Mouse (Mus musculus) limb, embryonic 13.5 days (tissue): Measurements from ENCODE around the gene Tube1. TPM values are rescaled to one million over a fixed set of nuclear protein-coding genes. Genes with fewer than 3 reads are reported as not detected.

Experiments used
- ATAC-seq: fragments of 200-750 bp; cut with Nextera tagmentation; 2 replicates; pipeline ENCODE4 v1.8.0; 2017; ENCODE audit warnings: low read depth, moderate number of reproducible peaks, moderate TSS enrichment; ENCODE audit not compliant: low FRiP score
- H3K27ac ChIP-seq: fragments of 300-500 bp; sonication (generic); 2 replicates; pipeline ENCODE4 v1.5.1; 2015; ENCODE audit warnings: inconsistent platforms, mild to moderate bottlenecking, moderate library complexity
- H3K27me3 ChIP-seq: fragments of 300-500 bp; sonication (generic); 2 replicates; pipeline ENCODE4 v1.6.1; 2015; ENCODE audit warnings: mild to moderate bottlenecking, inconsistent platforms
- H3K36me3 ChIP-seq: fragments of 300-500 bp; sonication (generic); 2 replicates; pipeline ENCODE4 v1.6.1; 2015; ENCODE audit warnings: inconsistent platforms, mild to moderate bottlenecking, moderate library complexity
- H3K4me1 ChIP-seq: fragments of 300-500 bp; sonication (generic); 2 replicates; pipeline ENCODE4 v1.6.1; 2015; ENCODE audit warnings: inconsistent platforms
- H3K4me2 ChIP-seq: fragments of 300-500 bp; sonication (generic); replicated peaks from 2 replicates; pipeline ENCODE4 v1.6.1; 2015; ENCODE audit warnings: inconsistent platforms, mild to moderate bottlenecking, moderate library complexity
- H3K4me3 ChIP-seq: fragments of 300-500 bp; sonication (generic); 2 replicates; pipeline ENCODE4 v1.5.1; 2015; ENCODE audit warnings: moderate library complexity, mild to moderate bottlenecking, inconsistent platforms
- H3K9ac ChIP-seq: fragments of 300-500 bp; sonication (generic); 2 replicates; pipeline ENCODE4 v1.6.1; 2015; ENCODE audit warnings: mild to moderate bottlenecking, inconsistent platforms
- H3K9me3 ChIP-seq: fragments of 300-500 bp; sonication (generic); 2 replicates; pipeline ENCODE4 v1.6.1; 2016; ENCODE audit warnings: inconsistent platforms
- WGBS: fragments of 180-500 bp; shearing (Covaris S2); methylation state at CpG from one replicate; pipeline ENCODE4 v1.1.7; 2015; 5-methylcytosine and 5-hydroxymethylcytosine counted together
- polyA plus RNA-seq: library from polyadenylated mRNA; unstranded; fragments of >200 nt; fragmentation: Nextera tagmentation; extraction: Ambion mirVana; gene quantifications from 2 replicates; pipeline ENCODE4 v1.2.1, GENCODE M21; 2015

Gene Tube1
- 17.3 and 18.8 TPM in 2 replicates for polyA plus RNA-seq

GRCm38 (mm10) chr10:39133462-39134310 lies at the start of gene Tube1, which contains the start of gene Fam229b:
Tube1 (plus strand) TSS chr10:39133976.
Fam229b (minus strand) TSS chr10:39133914.
- no peaks in the 10 kb centered on the region for H3K9me3 ChIP-seq
- no peak within 1 kb of the TSS for H3K27ac ChIP-seq

DNA sequence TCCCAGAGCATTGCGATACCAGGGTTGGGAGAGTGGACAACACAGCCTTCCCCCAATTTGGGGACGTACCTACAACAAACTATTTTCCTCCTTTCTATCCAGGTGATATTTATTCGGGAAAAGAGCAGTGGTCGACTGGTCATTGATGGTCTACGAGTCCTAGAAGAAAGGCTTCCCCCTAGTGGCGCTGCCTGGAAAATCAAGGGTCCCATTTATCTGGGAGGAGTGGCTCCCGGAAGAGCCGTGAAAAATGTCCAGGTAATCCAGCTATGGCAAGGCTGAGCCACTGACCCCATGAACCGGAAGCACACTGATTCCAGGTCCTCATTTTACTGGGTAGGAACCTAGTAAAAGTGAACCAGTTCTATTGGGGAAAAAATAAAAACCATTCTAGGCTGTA lies 36.8 kb upstream of the Tube1 start:
- no peak for ATAC-seq
- Histone ChIP-seq H3K27ac (no peak overlapping the region), H3K36me3 (peaks cover 54% of the 10 kb centered on the region), H3K9me3 (peaks cover 2% of the 10 kb centered on the region; the same call in 1 of the 2 replicates), H3K4me2 (no peak overlapping the region), H3K9ac (no peak overlapping the region), H3K27me3 (no peaks in the 10 kb centered on the region), H3K4me3 (no peak overlapping the region), H3K4me1 (no peaks in the 10 kb centered on the region)
- WGBS: 86% methylated on average over 9 of the region's 9 CpGs

More at GRCm38 (mm10) chr10:39133462-39134310, at the start of gene Tube1, which contains the start of gene Fam229b:
- H3K4me3 ChIP-seq: peak within 1 kb of the TSS; percentile 79
- peak within 1 kb of the TSS; percentile 80 for H3K9ac ChIP-seq
- H3K4me1 ChIP-seq: peaks cover 6% of the 10 kb centered on the region
- no peaks in the 10 kb centered on the region for H3K27me3 ChIP-seq
- peak; percentile 92 for ATAC-seq
- H3K36me3 ChIP-seq: peaks cover 19% of the 10 kb centered on the region
- 5% methylated on average over 47 of the region's 47 CpGs for WGBS
- peak within 1 kb of the TSS; percentile 88 for H3K4me2 ChIP-seq

DNA sequence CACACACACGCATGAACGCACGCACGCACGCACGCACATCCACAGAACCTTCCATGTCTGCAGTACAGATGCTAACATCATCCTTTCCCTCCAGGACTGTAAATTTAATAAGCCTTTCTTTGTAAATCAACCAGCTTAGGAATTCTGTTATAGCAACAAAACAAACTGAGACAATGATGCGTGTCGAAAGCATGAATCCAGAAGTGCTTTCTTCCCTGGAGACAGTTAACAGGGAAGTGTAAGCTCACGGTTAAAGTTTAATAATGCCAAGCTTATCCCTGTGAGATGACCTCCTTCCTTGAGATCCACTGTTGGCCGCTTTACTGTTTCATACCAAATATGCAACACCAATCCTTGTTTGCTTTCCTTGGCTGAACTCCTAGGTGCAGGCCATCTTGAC lies 35.0 kb upstream of the Tube1 start:
- ATAC-seq: no peak
- Histone ChIP-seq H3K9me3 (peaks cover 2% of the 10 kb centered on the region; the same call in 1 of the 2 replicates), H3K27me3 (no peaks in the 10 kb centered on the region), H3K9ac (no peak overlapping the region), H3K27ac (no peak overlapping the region), H3K36me3 (peaks cover 59% of the 10 kb centered on the region), H3K4me2 (no peak overlapping the region), H3K4me3 (no peak overlapping the region), H3K4me1 (no peaks in the 10 kb centered on the region)
- WGBS: 95% methylated on average over 10 of the region's 10 CpGs

DNA sequence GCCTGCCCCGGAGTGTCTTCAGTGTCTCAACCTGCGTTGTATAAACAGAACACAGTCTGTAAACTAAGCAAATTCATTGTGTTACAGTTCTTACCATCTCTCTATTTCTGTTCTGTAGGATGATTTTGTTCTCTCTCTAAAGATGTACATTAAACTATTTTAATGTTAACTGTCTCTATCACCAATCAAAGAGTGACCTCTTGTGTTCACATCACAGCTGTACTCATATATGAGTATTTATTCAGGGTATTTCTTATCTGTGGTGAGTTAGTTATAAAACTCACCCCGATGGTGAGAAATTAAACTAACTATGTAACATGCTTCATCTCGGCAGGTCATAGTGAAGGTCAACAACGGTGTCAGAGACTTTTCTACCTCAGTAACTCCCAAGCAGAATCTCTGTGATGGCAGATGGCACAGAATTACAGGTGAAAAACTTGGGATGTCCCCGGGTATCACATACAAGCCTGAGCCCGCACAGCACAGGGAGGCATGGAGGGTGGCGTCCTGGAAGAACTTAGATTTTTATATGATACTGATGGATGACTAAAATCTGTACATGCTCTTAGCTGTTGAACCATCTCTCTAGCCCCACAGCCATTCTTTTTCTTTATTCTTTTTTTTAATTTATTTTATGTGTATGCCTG lies 28.9 kb upstream of the Tube1 start:
- no peaks in the 10 kb centered on the region for H3K9me3 ChIP-seq
- peaks cover 45% of the 10 kb centered on the region for H3K36me3 ChIP-seq
- H3K4me2 ChIP-seq: no peak overlapping the region
- no peak overlapping the region for H3K4me3 ChIP-seq
- no peak for ATAC-seq
- WGBS: 92% methylated on average over 8 of the region's 8 CpGs
- H3K9ac ChIP-seq: no peak overlapping the region
- no peaks in the 10 kb centered on the region for H3K27me3 ChIP-seq
- H3K27ac ChIP-seq: no peak overlapping the region
- H3K4me1 ChIP-seq: peaks cover 3% of the 10 kb centered on the region; the same call in 1 of the 2 replicates

DNA sequence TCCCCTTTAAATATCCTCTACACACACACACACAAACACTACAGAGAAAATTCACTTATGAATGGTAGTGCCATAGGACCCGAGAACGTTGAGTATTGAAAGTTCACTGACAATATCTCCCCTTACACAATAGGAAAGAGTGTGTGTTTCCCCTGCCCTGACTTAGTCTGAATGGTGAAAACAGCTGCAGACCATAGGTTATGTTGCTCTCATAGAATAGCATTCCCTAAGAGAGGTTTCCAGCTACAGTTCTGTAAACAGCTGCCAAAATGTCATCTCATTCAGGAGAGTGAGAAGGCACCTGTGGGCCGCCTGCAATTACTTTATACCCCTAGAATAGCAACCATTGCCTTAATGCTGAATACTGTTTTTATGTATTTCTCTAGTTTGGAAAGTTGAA lies 27.4 kb upstream of the Tube1 start:
- Histone ChIP-seq H3K9ac (no peak overlapping the region), H3K9me3 (no peaks in the 10 kb centered on the region), H3K4me2 (no peak overlapping the region), H3K36me3 (peaks cover 54% of the 10 kb centered on the region), H3K4me3 (no peak overlapping the region), H3K27me3 (no peaks in the 10 kb centered on the region), H3K27ac (no peak overlapping the region), H3K4me1 (peaks cover 3% of the 10 kb centered on the region; the same call in 1 of the 2 replicates)
- no peak; the same call in 1 of the 2 replicates for ATAC-seq
- WGBS: 56% methylated on average over 3 of the region's 3 CpGs

DNA sequence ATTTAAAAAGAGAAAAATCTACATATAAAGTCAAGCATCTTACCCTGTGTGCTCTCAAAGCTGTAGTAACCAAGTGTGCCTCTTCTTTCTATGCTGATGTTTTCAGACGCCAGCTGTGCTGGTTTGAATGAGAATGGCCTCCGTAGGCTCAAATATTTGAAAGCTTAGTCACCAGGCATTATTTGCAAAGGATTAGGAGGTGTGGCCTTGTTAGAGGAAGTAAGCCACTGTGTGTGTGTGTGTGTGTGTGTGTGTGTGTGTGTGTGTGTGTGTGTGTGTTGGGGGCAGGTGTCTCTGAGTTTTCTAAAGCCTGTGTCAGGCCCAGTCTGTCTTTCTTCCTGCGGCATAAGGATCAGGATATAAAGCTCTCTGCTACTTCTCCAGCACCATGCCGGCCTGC lies 26.8 kb upstream of the Tube1 start:
- H3K36me3 ChIP-seq: peaks cover 57% of the 10 kb centered on the region
- WGBS: 64% methylated on average over 4 of the region's 4 CpGs

DNA sequence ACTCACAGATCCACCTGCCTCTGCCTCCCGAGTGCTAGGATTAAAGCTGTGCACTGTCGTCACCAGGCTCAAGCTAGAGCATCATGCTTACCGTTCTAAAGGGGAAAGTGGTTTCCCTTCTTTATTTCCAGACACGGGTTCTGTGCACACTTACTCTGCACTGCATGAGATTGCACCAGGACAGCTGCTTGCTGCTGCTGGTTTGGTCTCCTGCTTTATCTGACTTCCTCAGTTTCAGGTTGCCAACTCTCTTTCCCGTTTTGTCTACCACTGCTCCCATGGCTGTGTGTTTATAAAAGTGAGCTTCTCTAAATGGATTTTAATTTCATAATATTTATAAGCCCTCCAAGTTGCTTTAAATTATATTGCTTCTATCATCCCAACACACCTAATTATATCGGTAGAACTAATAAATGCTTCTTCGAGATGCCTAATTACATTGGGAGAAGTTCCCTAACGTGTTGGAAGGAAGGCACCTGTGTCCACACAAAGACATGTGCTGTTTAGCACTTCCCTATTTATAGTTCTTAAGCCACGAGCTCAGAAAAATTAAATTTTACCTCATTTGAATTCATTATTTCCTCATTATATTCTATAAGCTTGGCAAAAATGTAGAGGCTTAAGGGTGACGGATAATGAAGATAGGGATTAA lies 24.8 kb upstream of the Tube1 start:
- WGBS: 67% methylated on average over 10 of the region's 10 CpGs
- H3K4me2 ChIP-seq: no peak overlapping the region
- peaks cover 45% of the 10 kb centered on the region for H3K36me3 ChIP-seq
- no peak overlapping the region for H3K27ac ChIP-seq
- no peaks in the 10 kb centered on the region for H3K9me3 ChIP-seq
- H3K4me3 ChIP-seq: no peak overlapping the region
- H3K27me3 ChIP-seq: no peaks in the 10 kb centered on the region
- peaks cover 3% of the 10 kb centered on the region; the same call in 1 of the 2 replicates for H3K4me1 ChIP-seq
- no peak for ATAC-seq
- no peak overlapping the region for H3K9ac ChIP-seq

More for the DNA sequence above, 26.8 kb upstream of the Tube1 start:
- H3K27me3 ChIP-seq: no peaks in the 10 kb centered on the region
- no peak overlapping the region for H3K27ac ChIP-seq
- no peak overlapping the region for H3K9ac ChIP-seq
- no peak overlapping the region for H3K4me2 ChIP-seq
- ATAC-seq: no peak
- H3K4me1 ChIP-seq: peaks cover 3% of the 10 kb centered on the region; the same call in 1 of the 2 replicates
- H3K4me3 ChIP-seq: no peak overlapping the region
- no peaks in the 10 kb centered on the region for H3K9me3 ChIP-seq

- peaks cover 3% of the 10 kb centered on the region; the same call in 1 of the 2 replicates for H3K4me1 ChIP-seq
- H3K4me3 ChIP-seq: no peak overlapping the region
- no peak overlapping the region for H3K9ac ChIP-seq
- H3K4me2 ChIP-seq: no peak overlapping the region
- H3K27ac ChIP-seq: no peak overlapping the region
- H3K27me3 ChIP-seq: no peaks in the 10 kb centered on the region
- no peaks in the 10 kb centered on the region for H3K9me3 ChIP-seq
- peaks cover 45% of the 10 kb centered on the region for H3K36me3 ChIP-seq
- no peak for ATAC-seq
- 49% methylated on average over 4 of the region's 4 CpGs for WGBS
Observed at GRCm38 (mm10) chr10:39109489-39109874, 24.3 kb upstream of the Tube1 start.

DNA sequence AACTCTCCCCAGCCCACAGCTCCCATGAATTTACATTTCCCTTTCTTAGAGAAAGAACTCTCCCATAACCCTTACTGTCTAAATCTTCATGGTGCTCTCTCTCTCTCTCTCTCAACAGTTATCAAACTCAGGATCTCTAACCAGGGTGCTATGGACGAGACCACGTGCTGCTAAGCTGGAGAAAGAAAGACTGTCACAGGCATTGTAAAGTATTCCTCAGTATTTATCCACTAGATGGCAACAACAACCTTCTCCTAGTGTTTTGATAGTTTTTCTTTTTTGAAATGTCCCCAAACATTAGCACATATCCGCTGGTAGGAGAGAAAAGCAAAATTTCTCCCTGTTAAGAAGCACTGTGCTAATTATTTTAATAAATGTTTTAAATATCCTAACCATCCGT lies 12.4 kb upstream of the Tube1 start:
- H3K9me3 ChIP-seq: no peaks in the 10 kb centered on the region
- 34% methylated on average over 4 of the region's 4 CpGs for WGBS
- H3K4me3 ChIP-seq: no peak overlapping the region
- H3K4me2 ChIP-seq: no peak overlapping the region
- H3K9ac ChIP-seq: no peak overlapping the region
- ATAC-seq: no peak
- H3K4me1 ChIP-seq: no peaks in the 10 kb centered on the region
- no peaks in the 10 kb centered on the region; the same call in 1 of the 2 replicates for H3K36me3 ChIP-seq
- no peak overlapping the region for H3K27ac ChIP-seq
- no peaks in the 10 kb centered on the region for H3K27me3 ChIP-seq

- 96% methylated on average over 3 of the region's 3 CpGs for WGBS
- H3K9ac ChIP-seq: no peak overlapping the region
- no peak overlapping the region for H3K4me3 ChIP-seq
- no peaks in the 10 kb centered on the region for H3K9me3 ChIP-seq
- no peak overlapping the region for H3K27ac ChIP-seq
- H3K4me2 ChIP-seq: no peak overlapping the region
- peaks cover 51% of the 10 kb centered on the region for H3K36me3 ChIP-seq
- no peak for ATAC-seq
- H3K27me3 ChIP-seq: no peaks in the 10 kb centered on the region
- H3K4me1 ChIP-seq: peaks cover 6% of the 10 kb centered on the region
Observed at GRCm38 (mm10) chr10:39137766-39138165, 4.0 kb downstream of the Tube1 start.

GRCm38 (mm10) chr10:39138761-39139160 lies 5.0 kb downstream of the Tube1 start:
- Histone ChIP-seq H3K4me3 (no peak overlapping the region), H3K27me3 (no peaks in the 10 kb centered on the region), H3K4me2 (no peak overlapping the region), H3K4me1 (peaks cover 6% of the 10 kb centered on the region), H3K27ac (no peak overlapping the region), H3K9me3 (no peaks in the 10 kb centered on the region), H3K9ac (no peak overlapping the region), H3K36me3 (peaks cover 58% of the 10 kb centered on the region)
- 89% methylated on average over 6 of the region's 6 CpGs for WGBS
- no peak for ATAC-seq

- no peak overlapping the region for H3K4me3 ChIP-seq
- H3K4me2 ChIP-seq: no peak overlapping the region
- H3K4me1 ChIP-seq: no peaks in the 10 kb centered on the region
- H3K27me3 ChIP-seq: no peaks in the 10 kb centered on the region
- ATAC-seq: no peak
- peaks cover 73% of the 10 kb centered on the region for H3K36me3 ChIP-seq
- WGBS: 76% methylated on average over 14 of the region's 14 CpGs
- no peaks in the 10 kb centered on the region for H3K9me3 ChIP-seq
- no peak overlapping the region for H3K27ac ChIP-seq
- H3K9ac ChIP-seq: no peak overlapping the region
Observed at GRCm38 (mm10) chr10:39140843-39141242, 7.1 kb downstream of the Tube1 start.
